Mouse (Mus musculus) lung, postnatal 0 days (tissue): Measurements from ENCODE around the gene Hspa1b. TPM values are rescaled to one million over a fixed set of nuclear protein-coding genes. Genes with fewer than 3 reads are reported as not detected.
A peak's percentile ranks its signal among the peaks of the same experiment; 100 is the strongest.
"Not testable (repeated sequence)": the region's sequence is repeated elsewhere in the genome, so short reads cannot be mapped to it uniquely, and the experiment has no call there.

ENCODE experiments used
- ATAC-seq: fragments of 200-750 bp; cut with Nextera tagmentation; 2 replicates; pipeline ENCODE4 v1.8.0; 2017; ENCODE audit warnings: moderate library complexity
- DNase-seq: peaks from one replicate; pipeline ENCODE4 v3.0.0-alpha.2; 2016; ENCODE audit warnings: low spot score
- H3K27ac ChIP-seq: fragments of 300-500 bp; sonication (generic); 2 replicates; pipeline ENCODE4 v1.5.1; 2014; ENCODE audit warnings: antibody characterized with exemption, mild to moderate bottlenecking, low read length, mixed read lengths
- H3K27me3 ChIP-seq: fragments of 300-500 bp; sonication (generic); replicated peaks from 2 replicates; pipeline ENCODE4 v1.6.1; 2014; ENCODE audit warnings: low read length, mixed read lengths; ENCODE audit not compliant: insufficient read depth
- H3K36me3 ChIP-seq: fragments of 300-500 bp; sonication (generic); 2 replicates; pipeline ENCODE4 v1.6.1; 2014; ENCODE audit warnings: low read length, mixed read lengths; ENCODE audit not compliant: insufficient read depth
- H3K4me1 ChIP-seq: fragments of 300-500 bp; sonication (generic); 2 replicates; pipeline ENCODE4 v1.6.1; 2014; ENCODE audit warnings: antibody characterized with exemption, low read depth, low read length, mixed read lengths; ENCODE audit not compliant: insufficient read depth
- H3K4me2 ChIP-seq: fragments of 300-500 bp; sonication (generic); replicated peaks from 2 replicates; pipeline ENCODE4 v1.6.1; 2014; ENCODE audit warnings: low read depth, mild to moderate bottlenecking, low read length, moderate library complexity, mixed read lengths
- H3K4me3 ChIP-seq: fragments of 300-500 bp; sonication (generic); 2 replicates; pipeline ENCODE4 v1.5.1; 2014; ENCODE audit warnings: low read depth, low read length
- H3K9ac ChIP-seq: fragments of 300-500 bp; sonication (generic); replicated peaks from 2 replicates; pipeline ENCODE4 v1.6.1; 2014; ENCODE audit warnings: low read depth, mild to moderate bottlenecking
- H3K9me3 ChIP-seq: fragments of 300-500 bp; sonication (generic); 2 replicates; pipeline ENCODE4 v1.6.1; 2016; ENCODE audit warnings: low read length, mixed read lengths
- CTCF ChIP-seq: IDR thresholded peaks from 2 replicates; pipeline ENCODE4 v1.5.1; 2016; ENCODE audit warnings: antibody characterized with exemption, mild to moderate bottlenecking
- EP300 ChIP-seq: IDR thresholded peaks from 2 replicates; pipeline ENCODE4 v1.6.1; 2016; ENCODE audit warnings: antibody characterized with exemption, mild to moderate bottlenecking, control low read depth
- WGBS: fragments of 180-500 bp; shearing (Covaris S2); extraction: QIAGEN DNeasy Blood & Tissue Kit; methylation state at CpG from one replicate; pipeline ENCODE4 v1.1.7; 2014; 5-methylcytosine and 5-hydroxymethylcytosine counted together
- polyA plus RNA-seq: library from polyadenylated mRNA; unstranded; fragments of >200 nt; fragmentation: Nextera tagmentation; extraction: Ambion mirVana; gene quantifications from 2 replicates; pipeline ENCODE4 v1.2.1, GENCODE M21; 2015

The Hspa1b gene
- polyA plus RNA-seq, 1 experiment from 2014 or later = 0.50 TPM

GRCm38 (mm10) chr17:34997142-34997483 lies 38.1 kb upstream of the Hspa1b start:
- ATAC-seq (no peak), DNase-seq (no peak)
- no peak overlapping the region for H3K4me3 ChIP-seq
- no peak overlapping the region for H3K9ac ChIP-seq
- no peak overlapping the region for H3K4me2 ChIP-seq
- no peaks in the 10 kb centered on the region for H3K36me3 ChIP-seq
- H3K27me3 ChIP-seq = no peaks in the 10 kb centered on the region
- H3K27ac ChIP-seq = no peak overlapping the region
- TF ChIP-seq CTCF (no peak), EP300 (no peak)
- no peaks in the 10 kb centered on the region for H3K9me3 ChIP-seq
- H3K4me1 ChIP-seq = peaks cover 11% of the 10 kb centered on the region; the same call in 1 of the 2 replicates
- WGBS = 81% methylated on average over 5 of the region's 5 CpGs

- H3K4me1 ChIP-seq = peaks cover 7% of the 10 kb centered on the region; the same call in 1 of the 2 replicates
- no peak overlapping the region for H3K4me2 ChIP-seq
- H3K9ac ChIP-seq = no peak overlapping the region
- DNase-seq (no peak), ATAC-seq (no peak)
- H3K9me3 ChIP-seq = no peaks in the 10 kb centered on the region
- H3K27me3 ChIP-seq = no peaks in the 10 kb centered on the region
- WGBS = 82% methylated on average over 12 of the region's 14 CpGs
- no peak overlapping the region for H3K4me3 ChIP-seq
- H3K27ac ChIP-seq = no peak overlapping the region
- no peaks in the 10 kb centered on the region for H3K36me3 ChIP-seq
- TF ChIP-seq CTCF (no peak), EP300 (no peak)
Observed at GRCm38 (mm10) chr17:34996411-34997141, 37.5 kb upstream of the Hspa1b start.

GRCm38 (mm10) chr17:34995927-34996326 lies 36.9 kb upstream of the Hspa1b start:
- H3K9ac ChIP-seq, ATAC-seq: not testable (repeated sequence)

GRCm38 (mm10) chr17:34995192-34995591 lies 36.2 kb upstream of the Hspa1b start:
- not testable (repeated sequence) for H3K9ac ChIP-seq, H3K9me3 ChIP-seq, H3K27me3 ChIP-seq, DNase-seq, H3K4me3 ChIP-seq, H3K27ac ChIP-seq, H3K4me1 ChIP-seq, H3K4me2 ChIP-seq, H3K36me3 ChIP-seq, ATAC-seq
- WGBS = 84% methylated on average over 4 of the region's 4 CpGs

More at GRCm38 (mm10) chr17:34995927-34996326, 36.9 kb upstream of the Hspa1b start:
- not testable (repeated sequence) for H3K27me3 ChIP-seq, H3K9me3 ChIP-seq, DNase-seq, H3K4me1 ChIP-seq, H3K4me2 ChIP-seq, H3K27ac ChIP-seq, H3K36me3 ChIP-seq, H3K4me3 ChIP-seq
- WGBS = 93% methylated on average over 4 of the region's 4 CpGs

GRCm38 (mm10) chr17:34994751-34995150 lies 35.7 kb upstream of the Hspa1b start:
- Histone ChIP-seq H3K4me1 (peaks cover 4% of the 10 kb centered on the region; the same call in 1 of the 2 replicates), H3K27ac (no peak overlapping the region), H3K4me2 (no peak overlapping the region), H3K9me3 (no peaks in the 10 kb centered on the region), H3K9ac (no peak overlapping the region), H3K4me3 (no peak overlapping the region), H3K27me3 (no peaks in the 10 kb centered on the region), H3K36me3 (no peaks in the 10 kb centered on the region)
- no peak for TF ChIP-seq EP300
- TF ChIP-seq CTCF = no peak
- DNase-seq (no peak), ATAC-seq (no peak)

GRCm38 (mm10) chr17:34984218-34984617 lies 25.2 kb upstream of the Hspa1b start:
- 77% methylated on average over 2 of the region's 2 CpGs for WGBS
- no peaks in the 10 kb centered on the region for H3K9me3 ChIP-seq
- H3K4me2 ChIP-seq = no peak overlapping the region
- no peak overlapping the region for H3K9ac ChIP-seq
- peak; percentile 78 for TF ChIP-seq CTCF
- TF ChIP-seq EP300 = no peak
- H3K4me3 ChIP-seq = no peak overlapping the region
- peaks cover 9% of the 10 kb centered on the region; the same call in 1 of the 2 replicates for H3K36me3 ChIP-seq
- peaks cover 7% of the 10 kb centered on the region for H3K4me1 ChIP-seq
- DNase-seq (peak; percentile 74), ATAC-seq (no peak)
- no peaks in the 10 kb centered on the region for H3K27me3 ChIP-seq
- no peak overlapping the region for H3K27ac ChIP-seq
